In genomic region chr5:105745927-105746454, GRCm38 (mm10) we compare ENCODE assay signal across 24 mouse cellular contexts. TPM values are rescaled to one million over a fixed set of nuclear protein-coding genes. Genes with fewer than 3 reads are reported as not detected.
A peak's percentile ranks its signal among the peaks of the same experiment; 100 is the strongest.
DNase-seq lines count a peak whose midpoint lies in the region; ATAC-seq and TF ChIP-seq lines count a peak whose summit lies in the region.
"Had no signal": no experiment of that assay in that cellular context is flagged by ENCODE, and none has a peak within 500 bp of the region (broad histone marks: within the 10 kb centered on the region; RNA-seq: fewer than 3 reads in every experiment).

No protein-coding gene starts in this region.

- H3K27ac ChIP-seq in forebrain, embryonic 15.5 days (replicated peaks), result 0 out of 2 replicates have a peak overlapping the region, but pooled peaks have one; percentile 5
- no peak overlapping the region for H3K27ac ChIP-seq in forebrain, postnatal 0 days (ENCODE audit: low read depth, low read length)
- no peak overlapping the region for H3K27ac ChIP-seq in hindbrain, embryonic 16.5 days (ENCODE audit: low read depth, low read length)
- H3K27ac ChIP-seq in hindbrain, embryonic 10.5 days, result no peak overlapping the region
- no peak overlapping the region for H3K27ac ChIP-seq in midbrain, embryonic 13.5 days
- no peak overlapping the region for H3K27ac ChIP-seq in midbrain, embryonic 10.5 days (replicated peaks)
- H3K27ac ChIP-seq in brown adipose tissue, adult 24 weeks (replicated peaks; ENCODE audit: low read depth, low read length), result peak overlapping the region; percentile 94
- H3K27ac ChIP-seq: heart, embryonic 15.5 days; liver, embryonic 15.5 days; lung, embryonic 15.5 days; neural tube, embryonic 15.5 days had no signal

- no peak overlapping the region for H3K9ac ChIP-seq in forebrain, embryonic 15.5 days (replicated peaks)
- no peak overlapping the region for H3K9ac ChIP-seq in forebrain, postnatal 0 days
- H3K9ac ChIP-seq in hindbrain, embryonic 16.5 days (ENCODE audit: low read depth, low read length), result no peak overlapping the region
- no peak overlapping the region for H3K9ac ChIP-seq in midbrain, embryonic 13.5 days (replicated peaks)
- H3K9ac ChIP-seq: heart, embryonic 15.5 days; liver, embryonic 15.5 days; lung, embryonic 15.5 days; neural tube, embryonic 15.5 days had no signal

- no peak for TF ChIP-seq CTCF in forebrain, postnatal 0 days (IDR thresholded peaks at IDR 0.05; ENCODE audit: low read depth)

- no peak overlapping the region for H3K4me3 ChIP-seq in forebrain, embryonic 15.5 days
- no peak overlapping the region for H3K4me3 ChIP-seq in forebrain, postnatal 0 days (ENCODE audit: low read depth, low read length)
- H3K4me3 ChIP-seq in hindbrain, embryonic 16.5 days (ENCODE audit: low read length), result no peak overlapping the region
- no peak overlapping the region for H3K4me3 ChIP-seq in hindbrain, embryonic 10.5 days
- no peak overlapping the region for H3K4me3 ChIP-seq in midbrain, embryonic 13.5 days (replicated peaks)
- no peak overlapping the region for H3K4me3 ChIP-seq in midbrain, embryonic 10.5 days
- H3K4me3 ChIP-seq in brown adipose tissue, adult 24 weeks (ENCODE audit: insufficient read depth, low read depth, low read length), result no peak overlapping the region
- H3K4me3 ChIP-seq: erythroblast, embryonic 14.5 days; heart, embryonic 15.5 days; liver, embryonic 15.5 days; lung, embryonic 15.5 days; neural tube, embryonic 15.5 days had no signal

- no peaks in the 10 kb centered on the region for H3K27me3 ChIP-seq in forebrain, embryonic 15.5 days
- H3K27me3 ChIP-seq in forebrain, postnatal 0 days (ENCODE audit: insufficient read depth, low read length), result no peaks in the 10 kb centered on the region
- no peaks in the 10 kb centered on the region for H3K27me3 ChIP-seq in hindbrain, embryonic 16.5 days (replicated peaks; ENCODE audit: control insufficient read depth, insufficient read depth, low read length)
- H3K27me3 ChIP-seq in hindbrain, embryonic 10.5 days (ENCODE audit: insufficient read depth, poor library complexity, severe bottlenecking), result no peaks in the 10 kb centered on the region
- H3K27me3 ChIP-seq in midbrain, embryonic 13.5 days, result no peaks in the 10 kb centered on the region
- no peaks in the 10 kb centered on the region for H3K27me3 ChIP-seq in midbrain, embryonic 10.5 days (ENCODE audit: low read depth, poor library complexity, severe bottlenecking)
- H3K27me3 ChIP-seq: heart, embryonic 15.5 days; liver, embryonic 15.5 days; lung, embryonic 15.5 days; neural tube, embryonic 15.5 days had no signal

- 0 out of 2 replicates have a peak, but pooled peaks have one; percentile 18 for ATAC-seq in forebrain, embryonic 15.5 days (replicated peaks)
- no peak for ATAC-seq in forebrain, postnatal 0 days
- ATAC-seq in hindbrain, embryonic 16.5 days, result peak; percentile 26
- peak; percentile 6; the same call in 1 of the 2 replicates for ATAC-seq in midbrain, embryonic 13.5 days
- ATAC-seq: intestine, embryonic 16.5 days had no signal

- H3K4me1 ChIP-seq in forebrain, embryonic 15.5 days, result peaks cover 7% of the 10 kb centered on the region
- no peaks in the 10 kb centered on the region for H3K4me1 ChIP-seq in forebrain, postnatal 0 days (ENCODE audit: insufficient read depth)
- no peaks in the 10 kb centered on the region for H3K4me1 ChIP-seq in hindbrain, embryonic 16.5 days (ENCODE audit: control insufficient read depth, insufficient read depth, low read depth, low read length)
- peaks cover 15% of the 10 kb centered on the region; the same call in 1 of the 2 replicates for H3K4me1 ChIP-seq in hindbrain, embryonic 10.5 days (replicated peaks)
- peaks cover 22% of the 10 kb centered on the region for H3K4me1 ChIP-seq in midbrain, embryonic 13.5 days (replicated peaks)
- peaks cover under 1% of the 10 kb centered on the region; the same call in 1 of the 2 replicates for H3K4me1 ChIP-seq in midbrain, embryonic 10.5 days
- H3K4me1 ChIP-seq in brown adipose tissue, adult 24 weeks (ENCODE audit: control insufficient read depth, insufficient read depth, insufficient read length, low read length), result peaks cover 32% of the 10 kb centered on the region

- DNase-seq in forebrain, postnatal 0 days, result no peak
- no peak for DNase-seq in hindbrain, embryonic 10.5 days (ENCODE audit: low spot score)
- DNase-seq in midbrain, embryonic 10.5 days (ENCODE audit: low spot score), result no peak
- no peak for DNase-seq in spleen, postnatal 10 days (ENCODE audit: low spot score in 2 of 2)
- DNase-seq: adrenal gland, adult 8-10 months; cerebellum, adult 11 months; cerebellum, adult 9-11 months; gastrocnemius, postnatal 36 days; layer of hippocampus, adult 9-11 months; liver; midbrain, embryonic 14.5 days; right cerebral cortex, postnatal 4 days; thymus, postnatal 25 days had no signal

- WGBS in forebrain, embryonic 15.5 days, result 77% methylated on average over 5 of the region's 5 CpGs
- WGBS in forebrain, postnatal 0 days, result 75% methylated on average over 5 of the region's 5 CpGs
- WGBS in hindbrain, embryonic 16.5 days, result 78% methylated on average over 5 of the region's 5 CpGs
- WGBS in hindbrain, embryonic 10.5 days, result 90% methylated on average over 5 of the region's 5 CpGs
- WGBS in midbrain, embryonic 13.5 days, result 83% methylated on average over 5 of the region's 5 CpGs
- 90% methylated on average over 5 of the region's 5 CpGs for WGBS in midbrain, embryonic 10.5 days

- no peak overlapping the region for H3K4me2 ChIP-seq in forebrain, embryonic 15.5 days (replicated peaks)
- H3K4me2 ChIP-seq in forebrain, postnatal 0 days (ENCODE audit: low read depth), result no peak overlapping the region
- H3K4me2 ChIP-seq in hindbrain, embryonic 16.5 days (ENCODE audit: low read length), result no peak overlapping the region
- H3K4me2 ChIP-seq in midbrain, embryonic 13.5 days (replicated peaks), result no peak overlapping the region
- H3K4me2 ChIP-seq: heart, embryonic 15.5 days; liver, embryonic 15.5 days; lung, embryonic 15.5 days; neural tube, embryonic 15.5 days had no signal

- no peaks in the 10 kb centered on the region for H3K36me3 ChIP-seq in forebrain, embryonic 15.5 days
- peaks cover 2% of the 10 kb centered on the region for H3K36me3 ChIP-seq in forebrain, postnatal 0 days (ENCODE audit: insufficient read depth)
- H3K36me3 ChIP-seq in hindbrain, embryonic 16.5 days (ENCODE audit: control insufficient read depth, insufficient read depth, low read length), result 0 out of 2 replicates have a peak, but pooled peaks cover 4% of the 10 kb centered on the region
- peaks cover 48% of the 10 kb centered on the region for H3K36me3 ChIP-seq in hindbrain, embryonic 10.5 days
- H3K36me3 ChIP-seq in midbrain, embryonic 13.5 days, result peaks cover 14% of the 10 kb centered on the region; the same call in 1 of the 2 replicates
- peaks cover 38% of the 10 kb centered on the region for H3K36me3 ChIP-seq in midbrain, embryonic 10.5 days
- H3K36me3 ChIP-seq: G1E; heart, embryonic 15.5 days; liver, embryonic 15.5 days; lung, embryonic 15.5 days; neural tube, embryonic 15.5 days had no signal

- no peaks in the 10 kb centered on the region for H3K9me3 ChIP-seq in forebrain, embryonic 15.5 days
- no peaks in the 10 kb centered on the region for H3K9me3 ChIP-seq in forebrain, postnatal 0 days (ENCODE audit: low read length)
- no peaks in the 10 kb centered on the region for H3K9me3 ChIP-seq in hindbrain, embryonic 16.5 days (ENCODE audit: control insufficient read depth, low read length)
- no peaks in the 10 kb centered on the region for H3K9me3 ChIP-seq in hindbrain, embryonic 10.5 days
- no peaks in the 10 kb centered on the region for H3K9me3 ChIP-seq in midbrain, embryonic 13.5 days
- H3K9me3 ChIP-seq in midbrain, embryonic 10.5 days (replicated peaks), result no peaks in the 10 kb centered on the region
- H3K9me3 ChIP-seq: heart, embryonic 15.5 days; liver, embryonic 15.5 days; lung, embryonic 15.5 days; neural tube, embryonic 15.5 days had no signal

RNA-seq across cellular contexts. Expression of gene Lrrc8d, which starts 46.2 kb away (rescaled TPM):
- 33.9 and 38.2 TPM in 2 replicates for polyA plus RNA-seq in forebrain, embryonic 15.5 days (2015; fragmentation: Nextera tagmentation; extraction: Ambion mirVana)
- 11.8 and 16.8 TPM in 2 replicates for total RNA-seq in forebrain, postnatal 0 days (2014; rRNA removed)
- 25.6 and 37.2 TPM in 2 replicates for polyA plus RNA-seq in forebrain, postnatal 0 days (2015; fragmentation: Nextera tagmentation; extraction: Ambion mirVana)
- 19.1 and 33.1 TPM in 2 replicates for polyA plus RNA-seq in hindbrain, embryonic 16.5 days (2015; fragmentation: Nextera tagmentation; extraction: Ambion mirVana)
- 20.9 and 24.4 TPM in 2 replicates for polyA plus RNA-seq in hindbrain, embryonic 10.5 days (2016; fragmentation: Nextera tagmentation; extraction: Ambion mirVana)
- 30.4 and 32.3 TPM in 2 replicates for polyA plus RNA-seq in midbrain, embryonic 13.5 days (2015; fragmentation: Nextera tagmentation; extraction: Ambion mirVana)
- polyA plus RNA-seq in midbrain, embryonic 10.5 days (2016; fragmentation: Nextera tagmentation; extraction: Ambion mirVana), result 20.7 and 24.1 TPM in 2 replicates
- polyA plus RNA-seq in brown adipose tissue, adult 24 weeks (2012; ENCODE audit: insufficient read depth, insufficient read length, missing spikeins), result 14.8 and 25.2 TPM in 2 replicates
- polyA plus RNA-seq: G1E had no signal

Comparison
In these comparisons a context has a peak if more than half of its experiments do, and no peak if none do; other contexts are left out.
1. H3K27ac ChIP-seq: peak in forebrain, embryonic 15.5 days (single experiment) and brown adipose tissue, adult 24 weeks (single experiment); none in forebrain, postnatal 0 days (single experiment), hindbrain, embryonic 16.5 days (single experiment), hindbrain, embryonic 10.5 days (single experiment), midbrain, embryonic 13.5 days (single experiment) and midbrain, embryonic 10.5 days (single experiment).